Mouse (Mus musculus): ENCODE results near the gene Stap2. TPM values are rescaled to one million over a fixed set of nuclear protein-coding genes. Genes with fewer than 3 reads are reported as not detected.

The Stap2 gene
- polyA plus RNA-seq, 1 experiment from 2014 or later: 16.6 TPM

DNA sequence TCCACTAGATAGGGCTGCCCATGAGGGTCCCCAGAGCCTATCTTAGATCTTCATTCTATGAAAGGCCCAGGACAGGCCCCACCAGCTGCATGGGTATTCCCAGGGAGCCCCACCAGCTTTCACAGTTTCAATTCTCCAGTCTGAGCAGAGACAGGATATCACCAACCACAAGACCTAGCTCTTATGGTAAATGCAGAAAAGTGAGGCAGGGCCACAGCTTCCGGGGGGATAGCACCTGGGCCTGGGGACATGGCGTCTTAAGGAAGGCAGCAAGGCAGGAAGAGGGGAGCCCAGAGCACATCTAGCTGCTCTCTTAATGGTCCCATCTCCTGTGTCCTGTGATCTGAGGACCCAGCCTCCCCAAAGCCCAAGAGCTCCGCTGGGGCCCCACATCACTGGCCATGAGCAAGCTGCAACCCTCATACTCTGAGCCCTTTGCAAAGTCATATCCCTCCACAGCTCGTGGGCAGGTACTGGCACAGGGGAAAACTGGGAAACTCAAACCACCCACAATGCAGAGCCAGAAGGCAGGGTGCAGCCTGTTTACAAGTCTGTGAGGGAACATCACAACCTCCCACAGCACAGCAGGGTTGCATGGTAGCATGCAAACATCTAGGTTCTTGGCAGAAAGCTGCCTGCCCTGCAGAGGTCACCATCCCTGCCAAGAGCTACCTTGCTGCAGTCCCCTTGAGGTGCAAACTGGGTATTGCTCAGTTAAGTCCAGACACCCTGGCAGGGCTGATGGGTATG, 16.0 kb upstream of the Stap2 start:
- ATAC-seq (replicated peaks; ENCODE audit: extremely low read depth, insufficient read depth, low FRiP score): no peak
- H3K4me2 ChIP-seq (ENCODE audit: low read depth, low read length): no peak overlapping the region
- peaks cover 33% of the 10 kb centered on the region for H3K4me1 ChIP-seq (ENCODE audit: control insufficient read depth, insufficient read depth, low read length)
- H3K9ac ChIP-seq (ENCODE audit: low read length): no peak overlapping the region
- WGBS: 82% methylated on average over 4 of the region's 4 CpGs
- no peaks in the 10 kb centered on the region for H3K27me3 ChIP-seq (ENCODE audit: control insufficient read depth, insufficient read depth, low read length)
- no peak overlapping the region for H3K4me3 ChIP-seq (ENCODE audit: low read length)
- no peaks in the 10 kb centered on the region for H3K9me3 ChIP-seq (replicated peaks; ENCODE audit: control insufficient read depth, low read length)
- H3K36me3 ChIP-seq (ENCODE audit: control insufficient read depth, insufficient read depth): peaks cover 18% of the 10 kb centered on the region
- H3K27ac ChIP-seq (ENCODE audit: low read length): peak overlapping the region; percentile 31; the same call in 1 of the 2 replicates

DNA sequence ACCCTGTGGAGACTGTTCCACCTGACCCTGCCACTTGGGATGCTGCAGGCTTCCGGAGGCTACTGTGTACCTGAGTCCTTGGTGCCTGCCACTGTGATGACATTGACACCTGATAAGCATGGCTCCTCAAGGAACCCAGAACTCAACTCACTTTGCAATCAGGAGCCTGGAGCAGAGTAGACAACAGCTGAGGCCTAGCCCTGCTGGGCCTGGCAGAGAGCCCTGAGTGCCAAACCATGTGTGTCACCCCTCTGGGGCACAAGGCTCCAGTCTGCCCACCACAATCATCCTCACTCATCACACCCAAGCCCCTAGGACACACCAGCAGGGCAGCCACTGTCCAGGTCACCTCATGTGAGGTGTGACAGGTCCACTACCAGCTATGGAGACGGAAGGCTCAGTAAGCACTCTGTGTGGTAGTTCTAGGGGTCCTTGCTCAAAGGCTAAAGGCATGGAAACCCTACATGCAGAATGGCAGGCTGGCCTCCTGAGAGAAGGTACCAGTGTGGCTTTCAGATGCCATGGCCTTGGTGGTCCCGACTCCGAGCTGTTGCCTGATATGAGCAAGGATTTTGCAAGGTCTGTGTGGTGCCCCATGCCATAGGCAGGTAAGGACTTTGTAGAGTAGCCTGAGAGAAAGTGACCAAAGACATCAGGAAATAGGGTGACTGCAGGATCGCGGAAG, 15.2 kb upstream of the Stap2 start:
- H3K4me3 ChIP-seq (ENCODE audit: low read length): no peak overlapping the region
- no peak for ATAC-seq (replicated peaks; ENCODE audit: extremely low read depth, insufficient read depth, low FRiP score)
- H3K27ac ChIP-seq (ENCODE audit: low read length): no peak overlapping the region
- no peaks in the 10 kb centered on the region for H3K9me3 ChIP-seq (replicated peaks; ENCODE audit: control insufficient read depth, low read length)
- H3K36me3 ChIP-seq (ENCODE audit: control insufficient read depth, insufficient read depth): peaks cover 26% of the 10 kb centered on the region
- no peak overlapping the region for H3K4me2 ChIP-seq (ENCODE audit: low read depth, low read length)
- no peaks in the 10 kb centered on the region for H3K27me3 ChIP-seq (ENCODE audit: control insufficient read depth, insufficient read depth, low read length)
- no peak overlapping the region for H3K9ac ChIP-seq (ENCODE audit: low read length)
- H3K4me1 ChIP-seq (ENCODE audit: control insufficient read depth, insufficient read depth, low read length): peaks cover 26% of the 10 kb centered on the region
- WGBS: 84% methylated on average over 6 of the region's 6 CpGs

DNA sequence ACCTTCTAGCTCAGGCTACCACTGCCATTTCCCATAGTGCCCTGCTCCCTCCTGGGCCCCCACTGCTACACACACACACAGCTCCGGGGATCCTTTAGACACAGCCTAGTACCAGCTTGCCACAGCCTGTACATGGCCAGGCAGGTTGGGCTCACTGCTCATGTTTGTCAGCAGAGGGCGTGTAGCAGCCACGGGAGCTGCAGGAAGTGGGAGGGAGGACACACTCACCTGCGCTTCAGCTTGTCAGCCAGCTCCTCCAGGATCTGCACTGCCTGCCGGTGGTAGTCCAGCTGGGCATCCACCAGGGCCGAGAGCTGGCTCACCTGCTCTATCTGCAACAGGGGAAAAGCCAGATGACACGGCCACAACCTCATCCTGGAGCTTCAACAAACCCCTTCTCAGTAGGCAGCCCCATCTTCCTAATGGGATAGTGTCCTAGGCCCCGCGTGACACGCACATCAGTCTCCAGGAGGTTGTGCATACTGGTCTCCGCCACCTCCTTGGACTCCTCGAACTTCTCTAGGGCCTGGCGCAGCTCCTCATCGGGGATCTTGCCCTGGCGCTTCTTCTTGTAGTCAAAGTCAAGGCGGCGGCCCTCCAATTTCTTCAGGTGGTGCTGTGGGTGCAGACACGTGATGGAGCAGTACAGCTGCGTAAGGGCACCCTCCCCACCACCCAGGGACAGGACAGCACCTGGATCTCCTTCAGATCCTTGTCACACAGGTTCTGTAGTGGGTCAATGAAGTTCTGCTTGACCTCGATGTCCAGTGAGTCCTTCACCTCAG, 13.2 kb upstream of the Stap2 start:
- H3K4me2 ChIP-seq (ENCODE audit: low read depth, low read length): no peak overlapping the region
- ATAC-seq (replicated peaks; ENCODE audit: extremely low read depth, insufficient read depth, low FRiP score): peak; percentile 19; the same call in 1 of the 2 replicates
- peaks cover 37% of the 10 kb centered on the region for H3K36me3 ChIP-seq (ENCODE audit: control insufficient read depth, insufficient read depth)
- no peak overlapping the region for H3K27ac ChIP-seq (ENCODE audit: low read length)
- 70% methylated on average over 20 of the region's 20 CpGs for WGBS
- H3K27me3 ChIP-seq (ENCODE audit: control insufficient read depth, insufficient read depth, low read length): no peaks in the 10 kb centered on the region
- H3K4me3 ChIP-seq (ENCODE audit: low read length): no peak overlapping the region
- no peak overlapping the region for H3K9ac ChIP-seq (ENCODE audit: low read length)
- peaks cover 11% of the 10 kb centered on the region; the same call in 1 of the 2 replicates for H3K4me1 ChIP-seq (ENCODE audit: control insufficient read depth, insufficient read depth, low read length)
- no peaks in the 10 kb centered on the region for H3K9me3 ChIP-seq (replicated peaks; ENCODE audit: control insufficient read depth, low read length)

DNA sequence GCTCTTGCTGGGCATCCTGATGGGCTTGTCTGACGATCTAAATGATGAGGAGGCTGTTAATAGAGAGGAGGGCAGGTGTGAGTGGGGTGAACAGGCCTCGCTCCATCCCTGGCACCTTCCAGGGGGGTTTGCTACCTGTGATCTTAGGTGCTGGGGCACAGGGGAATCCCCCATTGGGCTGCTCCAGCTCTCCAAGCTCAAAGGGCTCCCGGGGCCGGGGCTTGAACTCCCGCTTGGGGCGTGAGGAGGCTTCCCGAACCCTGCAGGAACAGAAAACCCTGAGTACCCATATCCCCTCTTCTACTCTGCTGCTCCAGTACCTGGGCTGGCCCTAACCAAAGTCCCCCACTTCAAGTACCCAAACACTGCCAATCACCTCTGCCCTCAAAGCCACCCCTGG, 12.5 kb upstream of the Stap2 start:
- no peak overlapping the region for H3K9ac ChIP-seq (ENCODE audit: low read length)
- H3K27ac ChIP-seq (ENCODE audit: low read length): no peak overlapping the region
- H3K4me3 ChIP-seq (ENCODE audit: low read length): no peak overlapping the region
- no peaks in the 10 kb centered on the region for H3K9me3 ChIP-seq (replicated peaks; ENCODE audit: control insufficient read depth, low read length)
- peaks cover 5% of the 10 kb centered on the region; the same call in 1 of the 2 replicates for H3K4me1 ChIP-seq (ENCODE audit: control insufficient read depth, insufficient read depth, low read length)
- H3K4me2 ChIP-seq (ENCODE audit: low read depth, low read length): no peak overlapping the region
- 91% methylated on average over 7 of the region's 7 CpGs for WGBS
- ATAC-seq (replicated peaks; ENCODE audit: extremely low read depth, insufficient read depth, low FRiP score): no peak
- H3K27me3 ChIP-seq (ENCODE audit: control insufficient read depth, insufficient read depth, low read length): no peaks in the 10 kb centered on the region
- H3K36me3 ChIP-seq (ENCODE audit: control insufficient read depth, insufficient read depth): peaks cover 39% of the 10 kb centered on the region

DNA sequence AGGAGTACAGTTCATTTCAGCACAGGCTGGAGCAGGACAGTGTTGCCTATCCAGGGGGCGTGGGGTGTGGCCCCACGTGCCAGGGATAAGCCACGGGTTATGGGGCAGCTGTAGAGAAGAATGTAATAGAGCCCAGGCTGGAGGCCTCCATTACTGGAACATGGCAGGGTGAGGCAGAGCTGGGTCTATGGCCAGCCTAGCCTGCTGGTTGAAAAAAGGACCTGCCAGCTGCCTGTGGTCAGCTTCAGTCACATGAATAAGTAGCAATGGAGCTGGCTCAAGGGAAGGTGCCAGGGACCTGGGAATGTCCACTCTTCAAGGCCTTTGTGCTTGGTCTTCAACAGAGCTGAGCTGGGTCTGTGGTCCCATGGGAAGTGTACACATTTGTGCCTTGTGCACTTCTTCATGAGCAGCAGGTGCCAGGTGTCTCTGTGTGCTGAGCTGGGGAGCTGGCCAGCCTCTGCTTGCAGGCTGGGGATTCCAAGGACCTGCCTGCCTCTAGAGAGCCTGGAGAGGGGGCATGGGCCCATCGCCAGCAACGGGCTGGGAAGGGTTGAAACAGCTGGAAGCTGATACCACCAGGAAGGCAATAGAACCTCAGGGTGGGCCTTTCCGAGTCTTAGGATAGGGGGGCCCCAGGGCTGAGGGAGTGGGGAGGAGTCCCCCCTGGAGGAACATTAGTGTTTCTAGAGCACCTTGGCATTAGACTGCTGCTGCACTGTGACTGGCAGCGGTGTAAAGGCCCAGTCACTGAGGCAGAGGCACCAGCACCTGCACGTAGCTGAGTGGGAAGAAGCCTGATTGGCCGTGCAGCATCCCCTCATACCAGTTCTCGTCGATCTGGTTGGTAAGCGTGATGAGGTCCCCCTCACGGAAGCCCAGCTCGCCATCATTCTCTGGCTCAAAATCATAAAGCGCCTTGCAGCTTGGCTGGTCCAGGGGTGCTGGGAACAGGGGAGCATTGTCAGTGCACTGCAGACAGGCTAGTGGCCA, 11.7 kb upstream of the Stap2 start:
- 81% methylated on average over 15 of the region's 15 CpGs for WGBS
- Histone ChIP-seq H3K4me2 (ENCODE audit: low read depth, low read length) (no peak overlapping the region), H3K4me3 (ENCODE audit: low read length) (no peak overlapping the region), H3K9ac (ENCODE audit: low read length) (no peak overlapping the region), H3K27me3 (ENCODE audit: control insufficient read depth, insufficient read depth, low read length) (no peaks in the 10 kb centered on the region), H3K27ac (ENCODE audit: low read length) (no peak overlapping the region), H3K4me1 (ENCODE audit: control insufficient read depth, insufficient read depth, low read length) (0 out of 2 replicates have a peak, but pooled peaks cover 4% of the 10 kb centered on the region), H3K36me3 (ENCODE audit: control insufficient read depth, insufficient read depth) (peaks cover 44% of the 10 kb centered on the region), H3K9me3 (replicated peaks; ENCODE audit: control insufficient read depth, low read length) (no peaks in the 10 kb centered on the region)
- no peak for ATAC-seq (replicated peaks; ENCODE audit: extremely low read depth, insufficient read depth, low FRiP score)

DNA sequence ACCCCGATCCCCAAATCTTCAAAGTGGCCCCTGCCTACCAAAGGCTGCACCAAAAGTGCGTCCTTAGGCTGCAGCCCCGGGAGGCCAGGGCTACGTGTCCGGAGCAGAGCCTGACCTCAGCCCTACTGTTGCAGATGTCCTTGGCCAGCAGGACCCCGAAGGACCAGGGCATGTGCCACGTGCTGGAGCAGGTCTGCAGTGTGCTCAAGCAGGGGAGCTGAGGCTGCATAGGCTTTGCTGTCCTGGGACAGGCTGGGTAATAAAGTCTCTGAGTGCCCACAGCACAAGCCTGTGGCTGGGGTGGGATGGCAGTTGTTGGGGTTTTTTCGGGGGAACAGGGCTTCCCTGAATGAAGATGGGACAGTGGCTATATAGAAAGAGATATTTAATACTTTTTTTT, 11.0 kb upstream of the Stap2 start:
- H3K9me3 ChIP-seq (replicated peaks; ENCODE audit: control insufficient read depth, low read length): no peaks in the 10 kb centered on the region
- H3K4me3 ChIP-seq (ENCODE audit: low read length): no peak overlapping the region
- ATAC-seq (replicated peaks; ENCODE audit: extremely low read depth, insufficient read depth, low FRiP score): no peak
- no peak overlapping the region for H3K27ac ChIP-seq (ENCODE audit: low read length)
- no peaks in the 10 kb centered on the region for H3K27me3 ChIP-seq (ENCODE audit: control insufficient read depth, insufficient read depth, low read length)
- 83% methylated on average over 8 of the region's 8 CpGs for WGBS
- H3K36me3 ChIP-seq (ENCODE audit: control insufficient read depth, insufficient read depth): peaks cover 49% of the 10 kb centered on the region
- 0 out of 2 replicates have a peak, but pooled peaks cover 4% of the 10 kb centered on the region for H3K4me1 ChIP-seq (ENCODE audit: control insufficient read depth, insufficient read depth, low read length)
- H3K9ac ChIP-seq (ENCODE audit: low read length): no peak overlapping the region
- no peak overlapping the region for H3K4me2 ChIP-seq (ENCODE audit: low read depth, low read length)

DNA sequence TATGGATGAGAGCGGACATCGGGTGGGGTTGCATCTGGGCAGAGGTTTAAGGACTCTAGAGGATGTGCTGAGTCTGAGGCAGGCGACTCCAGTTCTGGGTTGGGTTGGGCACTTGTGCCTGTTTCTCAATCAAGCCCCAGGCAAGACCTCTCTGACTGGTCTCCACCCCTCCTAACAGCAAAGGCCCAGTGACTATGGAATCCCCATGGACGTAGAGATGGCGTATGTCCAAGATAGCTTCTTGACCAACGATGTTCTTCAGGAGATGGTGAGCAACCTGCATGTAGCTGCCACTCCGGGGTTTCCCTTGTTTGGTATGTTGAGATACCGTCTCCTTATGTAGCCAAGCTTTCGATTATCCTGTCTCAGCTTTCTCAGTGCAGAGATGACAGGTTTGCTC, 9.9 kb upstream of the Stap2 start:
- 89% methylated on average over 9 of the region's 9 CpGs for WGBS
- no peak overlapping the region for H3K4me3 ChIP-seq (ENCODE audit: low read length)
- no peak for ATAC-seq (replicated peaks; ENCODE audit: extremely low read depth, insufficient read depth, low FRiP score)
- no peak overlapping the region for H3K9ac ChIP-seq (ENCODE audit: low read length)
- no peaks in the 10 kb centered on the region for H3K27me3 ChIP-seq (ENCODE audit: control insufficient read depth, insufficient read depth, low read length)
- H3K9me3 ChIP-seq (replicated peaks; ENCODE audit: control insufficient read depth, low read length): no peaks in the 10 kb centered on the region
- H3K4me2 ChIP-seq (ENCODE audit: low read depth, low read length): no peak overlapping the region
- H3K4me1 ChIP-seq (ENCODE audit: control insufficient read depth, insufficient read depth, low read length): peaks cover 7% of the 10 kb centered on the region
- peaks cover 49% of the 10 kb centered on the region for H3K36me3 ChIP-seq (ENCODE audit: control insufficient read depth, insufficient read depth)
- no peak overlapping the region for H3K27ac ChIP-seq (ENCODE audit: low read length)

DNA sequence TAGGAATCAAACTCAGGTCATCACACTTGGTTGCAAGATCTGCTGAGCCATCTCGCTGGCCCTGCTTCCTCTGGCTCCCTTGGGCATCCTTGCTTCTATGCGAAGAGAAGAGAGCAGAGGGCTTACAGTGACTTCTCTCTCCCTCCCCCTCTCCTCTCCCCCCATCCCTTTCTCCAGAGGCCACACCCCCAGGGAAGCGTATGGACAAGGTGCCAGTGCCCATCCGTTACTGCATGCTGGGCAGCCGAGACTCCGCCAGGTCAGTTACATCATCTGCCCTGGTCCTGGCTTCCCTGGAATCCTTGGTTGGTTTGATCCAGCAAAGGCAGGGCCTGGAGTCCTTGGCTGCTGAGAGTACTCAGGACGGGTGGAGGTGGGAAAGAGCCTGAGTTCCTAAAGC, 6.1 kb upstream of the Stap2 start:
- no peak for ATAC-seq (replicated peaks; ENCODE audit: extremely low read depth, insufficient read depth, low FRiP score)
- Histone ChIP-seq H3K27ac (ENCODE audit: low read length) (no peak overlapping the region), H3K4me1 (ENCODE audit: control insufficient read depth, insufficient read depth, low read length) (peaks cover 18% of the 10 kb centered on the region), H3K4me3 (ENCODE audit: low read length) (no peak overlapping the region), H3K36me3 (ENCODE audit: control insufficient read depth, insufficient read depth) (peaks cover 33% of the 10 kb centered on the region), H3K4me2 (ENCODE audit: low read depth, low read length) (no peak overlapping the region), H3K27me3 (ENCODE audit: control insufficient read depth, insufficient read depth, low read length) (no peaks in the 10 kb centered on the region), H3K9me3 (replicated peaks; ENCODE audit: control insufficient read depth, low read length) (no peaks in the 10 kb centered on the region), H3K9ac (ENCODE audit: low read length) (no peak overlapping the region)
- WGBS: 87% methylated on average over 7 of the region's 7 CpGs

Data from heart, embryonic 16.5 days (tissue).